Mouse (Mus musculus) forebrain, embryonic 14.5 days (tissue): Measurements from ENCODE around the gene Sdcbp2. TPM values are rescaled to one million over a fixed set of nuclear protein-coding genes. Genes with fewer than 3 reads are reported as not detected.

Experiments
- ATAC-seq: fragments of 200-750 bp; cut with Nextera tagmentation; 2 replicates; pipeline ENCODE4 v1.8.0; 2017; ENCODE audit warnings: mild to moderate bottlenecking, moderate library complexity
- DNase-seq: peaks from one replicate; pipeline ENCODE4 v3.0.0-alpha.2; 2015; ENCODE audit warnings: low spot score
- H3K27ac ChIP-seq: fragments of 300-500 bp; sonication (generic); 2 replicates; pipeline ENCODE4 v1.5.1; 2014; ENCODE audit warnings: low read depth, mild to moderate bottlenecking, control low read depth, low read length, moderate library complexity
- H3K27me3 ChIP-seq: fragments of 300-500 bp; sonication (generic); replicated peaks from 2 replicates; pipeline ENCODE4 v1.6.1; 2014; ENCODE audit warnings: low read length, control low read depth, mixed read lengths; ENCODE audit not compliant: control insufficient read depth, insufficient read depth
- H3K36me3 ChIP-seq: fragments of 300-500 bp; sonication (generic); 2 replicates; pipeline ENCODE4 v1.6.1; 2014; ENCODE audit warnings: low read length, control low read depth; ENCODE audit not compliant: control insufficient read depth, insufficient read depth
- H3K4me1 ChIP-seq: fragments of 300-500 bp; sonication (generic); 2 replicates; pipeline ENCODE4 v1.6.1; 2014; ENCODE audit warnings: antibody characterized with exemption, low read length, control low read depth; ENCODE audit not compliant: control insufficient read depth, insufficient read depth
- H3K4me2 ChIP-seq: fragments of 300-500 bp; sonication (generic); 2 replicates; pipeline ENCODE4 v1.6.1; 2014; ENCODE audit warnings: mild to moderate bottlenecking, control low read depth, low read length
- H3K4me3 ChIP-seq: fragments of 300-500 bp; sonication (generic); 2 replicates; pipeline ENCODE4 v1.5.1; 2014; ENCODE audit warnings: low read depth, low read length, control low read depth
- H3K9ac ChIP-seq: fragments of 300-500 bp; sonication (generic); 2 replicates; pipeline ENCODE4 v1.6.1; 2014; ENCODE audit warnings: mild to moderate bottlenecking, low read length, control low read depth, moderate library complexity
- H3K9me3 ChIP-seq: fragments of 300-500 bp; sonication (generic); replicated peaks from 2 replicates; pipeline ENCODE4 v1.6.1; 2016; ENCODE audit warnings: low read length, control low read depth, mixed read lengths; ENCODE audit not compliant: control insufficient read depth
- WGBS: fragments of 180-500 bp; shearing (Covaris S2); extraction: QIAGEN DNeasy Blood & Tissue Kit; methylation state at CpG from one replicate; pipeline ENCODE4 v1.1.7; 2014; 5-methylcytosine and 5-hydroxymethylcytosine counted together
- polyA plus RNA-seq: library from polyadenylated mRNA; unstranded; fragments of >200 nt; fragmentation: Nextera tagmentation; extraction: Ambion mirVana; gene quantifications from 2 replicates; pipeline ENCODE4 v1.2.1, GENCODE M21; 2014

The Sdcbp2 gene
- polyA plus RNA-seq, 1 experiment from 2014 or later: 1.3 TPM

DNA sequence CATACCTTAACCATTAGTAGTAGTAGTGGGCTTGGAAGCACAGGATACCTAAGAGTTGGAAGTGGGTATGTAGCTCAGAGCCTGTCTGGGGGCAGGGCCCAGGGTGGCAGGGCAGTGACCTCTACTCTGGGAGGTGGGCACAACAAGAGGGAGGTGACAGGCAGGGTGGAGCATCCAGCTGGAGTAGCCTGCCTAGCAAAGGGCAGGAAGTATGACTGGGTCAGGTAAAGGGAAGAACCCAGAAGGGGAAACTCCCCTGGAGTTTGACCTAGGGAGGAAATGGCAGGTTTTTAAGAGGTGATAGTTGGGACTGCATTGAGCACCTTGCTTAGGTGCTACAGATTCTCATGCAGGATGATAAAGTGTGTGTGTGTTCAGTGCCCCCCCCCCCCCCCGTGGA lies 8.5 kb downstream of the Sdcbp2 start:
- Histone ChIP-seq H3K4me1 (peaks cover 4% of the 10 kb centered on the region; the same call in 1 of the 2 replicates), H3K27me3 (no peaks in the 10 kb centered on the region), H3K36me3 (no peaks in the 10 kb centered on the region), H3K9ac (no peak overlapping the region), H3K4me3 (no peak overlapping the region), H3K27ac (no peak overlapping the region), H3K4me2 (no peak overlapping the region), H3K9me3 (no peaks in the 10 kb centered on the region)
- WGBS: 29% methylated on average over 1 of the region's 1 CpGs
- DNase-seq: no peak
- ATAC-seq: no peak

DNA sequence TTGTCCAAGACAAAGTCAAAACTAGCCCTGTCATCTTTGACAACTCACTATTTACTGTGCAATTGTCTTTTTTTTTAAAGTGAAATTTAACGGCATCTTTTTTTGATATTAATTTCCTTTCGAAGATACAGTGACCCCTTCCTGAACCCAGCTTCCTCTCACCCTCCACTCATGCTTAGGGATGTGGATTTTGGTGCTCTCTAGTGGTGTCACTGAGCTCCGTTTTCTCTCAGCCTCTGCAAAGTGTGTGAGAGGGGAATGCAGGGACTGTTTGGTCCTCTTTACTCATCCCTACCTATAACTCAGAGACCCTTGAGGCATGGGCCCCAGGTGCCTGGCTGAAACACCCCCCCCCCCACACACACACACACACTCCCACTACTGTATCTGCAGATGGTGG lies 13.5 kb downstream of the Sdcbp2 start:
- Histone ChIP-seq H3K27ac (no peak overlapping the region), H3K4me3 (no peak overlapping the region), H3K36me3 (no peaks in the 10 kb centered on the region), H3K4me2 (no peak overlapping the region), H3K4me1 (no peaks in the 10 kb centered on the region), H3K9ac (no peak overlapping the region), H3K27me3 (no peaks in the 10 kb centered on the region), H3K9me3 (no peaks in the 10 kb centered on the region)
- no peak for ATAC-seq
- DNase-seq: no peak
- WGBS: 73% methylated on average over 3 of the region's 3 CpGs

DNA sequence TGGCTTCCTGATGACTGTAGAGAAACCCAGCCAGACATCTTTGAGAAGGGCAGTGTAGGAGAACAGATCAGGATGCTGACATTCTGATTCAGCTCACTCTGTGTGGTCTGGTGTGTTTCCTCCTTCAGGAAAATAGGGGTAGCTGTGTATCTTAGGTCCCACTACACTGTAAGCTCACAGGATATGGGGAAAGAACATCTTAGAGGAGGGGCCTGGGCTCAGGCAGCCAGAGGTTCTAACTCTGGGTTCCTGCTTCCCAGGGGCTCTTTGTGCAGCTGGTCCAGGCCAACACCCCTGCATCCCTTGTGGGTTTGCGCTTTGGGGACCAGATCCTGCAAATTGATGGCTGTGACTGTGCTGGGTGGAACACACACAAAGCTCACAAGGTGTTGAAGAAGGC lies 14.4 kb downstream of the Sdcbp2 start:
- WGBS: 87% methylated on average over 1 of the region's 1 CpGs
- ATAC-seq (no peak), DNase-seq (no peak)
- Histone ChIP-seq H3K27ac (no peak overlapping the region), H3K9me3 (no peaks in the 10 kb centered on the region), H3K4me2 (no peak overlapping the region), H3K27me3 (no peaks in the 10 kb centered on the region), H3K4me3 (no peak overlapping the region), H3K4me1 (no peaks in the 10 kb centered on the region), H3K36me3 (no peaks in the 10 kb centered on the region), H3K9ac (no peak overlapping the region)

DNA sequence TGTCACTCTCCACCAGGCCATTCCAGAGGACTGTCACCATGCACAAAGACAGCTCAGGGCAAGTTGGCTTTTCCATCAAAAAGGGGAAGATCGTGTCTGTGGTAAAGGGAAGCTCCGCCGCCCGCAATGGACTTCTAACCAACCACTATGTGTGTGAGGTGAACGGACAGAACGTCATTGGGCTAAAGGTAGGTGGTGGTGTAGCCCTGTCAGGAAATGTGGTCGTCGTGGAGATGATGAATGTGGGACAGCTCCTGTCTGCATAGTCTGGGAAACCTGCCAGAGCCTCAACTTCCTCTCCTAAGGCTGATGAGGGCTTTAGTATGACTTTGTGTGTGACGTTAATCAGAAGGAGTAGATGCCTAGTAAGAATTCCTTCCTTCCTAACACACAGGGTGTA lies 14.9 kb downstream of the Sdcbp2 start:
- Histone ChIP-seq H3K4me2 (no peak overlapping the region), H3K4me3 (no peak overlapping the region), H3K4me1 (no peaks in the 10 kb centered on the region), H3K36me3 (no peaks in the 10 kb centered on the region), H3K27me3 (no peaks in the 10 kb centered on the region), H3K27ac (no peak overlapping the region), H3K9me3 (no peaks in the 10 kb centered on the region), H3K9ac (no peak overlapping the region)
- WGBS: 77% methylated on average over 9 of the region's 9 CpGs
- ATAC-seq (no peak), DNase-seq (no peak)

DNA sequence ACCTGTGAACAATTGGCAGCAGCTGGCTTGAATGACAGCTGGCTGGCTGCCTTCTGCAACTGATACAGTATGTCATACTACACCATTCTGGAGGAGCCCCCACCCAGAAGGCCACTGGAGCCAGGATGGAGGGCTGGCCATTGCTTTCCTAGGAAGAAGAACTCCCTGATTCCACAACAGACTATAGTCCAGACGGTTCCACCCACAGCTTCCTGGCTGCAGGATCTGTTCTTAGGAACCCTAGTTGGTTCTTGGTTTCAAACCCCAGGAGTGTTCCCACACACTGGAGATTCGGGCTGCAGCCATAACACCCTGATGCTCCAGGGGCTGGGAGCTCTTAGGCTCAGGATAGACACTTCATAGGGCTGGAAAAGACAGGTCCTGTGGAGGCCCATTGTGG lies 25.6 kb downstream of the Sdcbp2 start:
- H3K9ac ChIP-seq: no peak overlapping the region
- no peaks in the 10 kb centered on the region for H3K4me1 ChIP-seq
- ATAC-seq: no peak
- no peaks in the 10 kb centered on the region for H3K9me3 ChIP-seq
- no peaks in the 10 kb centered on the region for H3K27me3 ChIP-seq
- H3K4me2 ChIP-seq: no peak overlapping the region
- no peak overlapping the region for H3K4me3 ChIP-seq
- H3K36me3 ChIP-seq: no peaks in the 10 kb centered on the region
- no peak overlapping the region for H3K27ac ChIP-seq
- 89% methylated on average over 2 of the region's 2 CpGs for WGBS
- no peak for DNase-seq

DNA sequence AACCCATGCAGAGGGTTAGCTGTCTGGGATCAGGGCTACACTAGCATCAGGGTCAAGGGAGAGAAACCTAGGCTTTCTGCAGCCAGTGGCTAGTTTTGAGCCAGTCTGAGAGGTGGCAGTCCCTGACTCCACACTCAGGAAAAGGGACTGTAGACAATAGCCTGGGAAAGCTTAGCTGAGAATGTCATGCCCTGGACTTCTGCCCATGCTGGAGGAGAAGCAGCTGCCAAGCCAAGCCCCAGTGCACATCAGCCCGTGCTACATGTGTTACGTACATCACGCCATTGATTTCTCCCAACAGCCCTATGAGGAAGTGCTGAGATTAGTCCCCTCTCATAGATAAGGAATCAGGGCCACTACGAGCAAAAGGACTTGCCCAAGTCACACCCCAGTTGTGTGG lies 29.7 kb downstream of the Sdcbp2 start:
- whole genome bisulfite sequencing: 86% methylated on average over 4 of the region's 4 CpGs
- no peaks in the 10 kb centered on the region for H3K27me3 ChIP-seq
- no peak overlapping the region for H3K27ac ChIP-seq
- H3K4me1 ChIP-seq: peaks cover 8% of the 10 kb centered on the region
- H3K4me3 ChIP-seq: no peak overlapping the region
- ATAC-seq (no peak), DNase-seq (no peak)
- no peaks in the 10 kb centered on the region for H3K36me3 ChIP-seq
- H3K9ac ChIP-seq: no peak overlapping the region
- H3K9me3 ChIP-seq: no peaks in the 10 kb centered on the region
- H3K4me2 ChIP-seq: no peak overlapping the region

DNA sequence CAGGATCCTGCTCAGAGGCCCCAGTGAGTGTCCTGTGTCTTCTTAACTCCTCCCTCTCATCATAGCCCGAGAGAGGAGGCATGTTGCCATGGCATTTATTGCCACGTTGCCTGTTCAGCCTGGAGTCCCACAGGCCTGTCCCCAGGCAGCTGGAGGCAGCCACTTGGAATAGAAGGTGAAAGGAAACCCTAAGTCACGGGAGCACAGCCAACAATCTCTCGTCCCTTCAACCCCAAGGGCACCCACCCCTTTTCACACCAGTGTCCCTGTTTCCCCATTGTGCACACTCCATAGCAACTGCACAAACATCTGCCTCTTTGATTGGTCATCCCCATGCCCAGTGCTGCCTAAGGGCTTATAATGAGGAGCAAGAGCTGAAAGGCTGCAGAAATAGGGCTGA lies 31.2 kb downstream of the Sdcbp2 start:
- 0 out of 2 replicates have a peak overlapping the region, but pooled peaks have one; percentile 27 for H3K27ac ChIP-seq
- H3K4me3 ChIP-seq: no peak overlapping the region
- DNase-seq (peak; percentile 60), ATAC-seq (peak; percentile 73)
- H3K27me3 ChIP-seq: no peaks in the 10 kb centered on the region
- no peaks in the 10 kb centered on the region for H3K36me3 ChIP-seq
- WGBS: 16% methylated on average over 4 of the region's 4 CpGs
- H3K4me2 ChIP-seq: no peak overlapping the region
- peaks cover 8% of the 10 kb centered on the region for H3K4me1 ChIP-seq
- no peak overlapping the region for H3K9ac ChIP-seq
- H3K9me3 ChIP-seq: no peaks in the 10 kb centered on the region

DNA sequence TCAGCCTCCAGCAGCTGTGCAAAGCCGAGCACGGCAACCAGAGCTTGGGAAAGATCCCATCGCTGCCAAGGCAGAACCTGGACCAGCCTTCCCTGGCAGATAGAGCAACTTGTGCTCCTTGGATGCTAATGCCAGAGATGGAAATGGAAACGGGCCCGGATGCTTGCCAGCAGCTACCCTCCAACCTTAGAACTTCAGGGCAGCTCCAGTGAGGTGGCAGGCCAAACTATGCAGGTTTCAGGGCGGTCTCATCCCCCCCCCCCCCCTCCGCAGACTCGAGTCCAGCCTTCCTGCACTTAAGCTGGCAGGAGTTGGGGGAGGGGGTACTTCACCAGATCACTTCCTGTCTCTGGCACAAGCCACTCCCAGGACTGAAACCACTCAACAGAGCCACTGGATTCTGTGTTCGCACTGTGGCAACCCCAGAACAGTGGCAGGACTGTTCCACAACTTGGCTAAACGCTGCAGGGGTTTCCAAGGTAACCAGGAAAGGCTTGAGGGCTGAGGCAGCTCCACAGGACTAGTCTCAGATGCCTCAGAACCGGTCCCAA lies 33.1 kb downstream of the Sdcbp2 start:
- peak; percentile 62 for ATAC-seq
- H3K36me3 ChIP-seq: no peaks in the 10 kb centered on the region
- peaks cover 8% of the 10 kb centered on the region for H3K4me1 ChIP-seq
- H3K27ac ChIP-seq: 0 out of 2 replicates have a peak overlapping the region, but pooled peaks have one; percentile 9
- no peak overlapping the region for H3K4me3 ChIP-seq
- H3K27me3 ChIP-seq: no peaks in the 10 kb centered on the region
- 37% methylated on average over 11 of the region's 11 CpGs for WGBS
- no peaks in the 10 kb centered on the region for H3K9me3 ChIP-seq
- H3K4me2 ChIP-seq: no peak overlapping the region
- peak overlapping the region; percentile 35; the same call in 1 of the 2 replicates for H3K9ac ChIP-seq
- peak; percentile 54 for DNase-seq

DNA sequence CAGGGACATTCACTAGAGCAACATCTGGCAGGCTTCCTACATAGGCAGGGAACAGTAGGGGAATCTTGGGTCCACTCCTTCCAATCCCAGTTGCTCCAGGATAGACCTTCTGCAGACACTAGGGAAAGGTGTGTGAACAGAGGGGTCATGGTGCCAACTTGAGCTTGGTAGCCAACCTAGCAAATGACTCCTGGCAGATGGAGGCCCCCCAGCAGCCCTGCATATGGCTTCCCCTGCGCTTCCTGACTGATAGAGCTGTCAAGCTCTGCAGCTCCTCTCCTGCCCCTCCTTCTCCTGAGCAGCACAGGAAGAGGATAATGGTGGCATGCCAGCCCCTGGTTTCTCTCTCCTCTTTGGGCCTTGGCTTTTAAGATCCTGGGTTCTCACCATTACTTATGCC lies 36.0 kb downstream of the Sdcbp2 start:
- H3K27me3 ChIP-seq: no peaks in the 10 kb centered on the region
- ATAC-seq (no peak), DNase-seq (no peak)
- H3K9ac ChIP-seq: no peak overlapping the region
- no peak overlapping the region for H3K4me2 ChIP-seq
- H3K4me3 ChIP-seq: no peak overlapping the region
- no peaks in the 10 kb centered on the region for H3K36me3 ChIP-seq
- no peak overlapping the region for H3K27ac ChIP-seq
- no peaks in the 10 kb centered on the region for H3K9me3 ChIP-seq
- WGBS: 79% methylated on average over 1 of the region's 1 CpGs
- H3K4me1 ChIP-seq: peaks cover 8% of the 10 kb centered on the region
